Mouse (Mus musculus): Measurements from ENCODE around the gene Polr2c. TPM values are rescaled to one million over a fixed set of nuclear protein-coding genes. Genes with fewer than 3 reads are reported as not detected.
A peak's percentile ranks its signal among the peaks of the same experiment; 100 is the strongest.
"Not testable (repeated sequence)": the region's sequence is repeated elsewhere in the genome, so short reads cannot be mapped to it uniquely, and the experiment has no call there.

Gene Polr2c
- polyA plus RNA-seq, 1 experiment: 78.8 TPM

GRCm38 (mm10) chr8:94837662-94838574 lies 19.3 kb upstream of the Polr2c start, which contains the start of the genes Coq9 and Ciapin1:
TSS of gene Coq9 (plus strand) at chr8:94838321.
TSS of gene Ciapin1 (minus strand) at chr8:94838358.
- under 1% methylated on average over 82 of the region's 82 CpGs for WGBS
- peak; percentile 74 for DNase-seq (ENCODE audit: low read depth, low spot score)

GRCm38 (mm10) chr8:94838600-94838999 lies 18.6 kb upstream of the Polr2c start:
- under 1% methylated on average over 24 of the region's 24 CpGs for WGBS
- no peak for DNase-seq (ENCODE audit: low read depth, low spot score)

- 42% methylated on average over 2 of the region's 2 CpGs for WGBS
- DNase-seq (ENCODE audit: low read depth, low spot score): no peak
Measured at GRCm38 (mm10) chr8:94841183-94841582, 16.1 kb upstream of the Polr2c start.

GRCm38 (mm10) chr8:94850049-94850448 lies 7.2 kb upstream of the Polr2c start:
- WGBS: 94% methylated on average over 5 of the region's 5 CpGs
- DNase-seq (ENCODE audit: low read depth, low spot score): no peak

- WGBS: 90% methylated on average over 11 of the region's 11 CpGs
- DNase-seq (ENCODE audit: low read depth, low spot score): not testable (repeated sequence)
Measured at GRCm38 (mm10) chr8:94854761-94855160, 2.5 kb upstream of the Polr2c start.

GRCm38 (mm10) chr8:94857011-94857345 lies 272 bp upstream of the Polr2c start:
- 26% methylated on average over 5 of the region's 5 CpGs for WGBS
- no peak for DNase-seq (ENCODE audit: low read depth, low spot score)

- DNase-seq (ENCODE audit: low read depth, low spot score): no peak
Measured at GRCm38 (mm10) chr8:94861352-94861910, 4.2 kb downstream of the Polr2c start.

GRCm38 (mm10) chr8:94862487-94863220 lies 5.4 kb downstream of the Polr2c start:
- no peak for DNase-seq (ENCODE audit: low read depth, low spot score)
- WGBS: 66% methylated on average over 12 of the region's 12 CpGs

More at GRCm38 (mm10) chr8:94861352-94861910, 4.2 kb downstream of the Polr2c start:
- 66% methylated on average over 8 of the region's 8 CpGs for WGBS

GRCm38 (mm10) chr8:94863897-94864673 lies 6.8 kb downstream of the Polr2c start:
- WGBS: 57% methylated on average over 10 of the region's 10 CpGs
- no peak for DNase-seq (ENCODE audit: low read depth, low spot score)

GRCm38 (mm10) chr8:94865292-94865691 lies 8.0 kb downstream of the Polr2c start:
- 80% methylated on average over 10 of the region's 10 CpGs for WGBS
- DNase-seq (ENCODE audit: low read depth, low spot score): no peak

- DNase-seq (ENCODE audit: low read depth, low spot score): no peak
- WGBS: 86% methylated on average over 9 of the region's 9 CpGs
Measured at GRCm38 (mm10) chr8:94866921-94867320, 9.7 kb downstream of the Polr2c start.

GRCm38 (mm10) chr8:94869146-94869545 lies 11.9 kb downstream of the Polr2c start:
- 91% methylated on average over 7 of the region's 7 CpGs for WGBS
- DNase-seq (ENCODE audit: low read depth, low spot score): no peak

- 62% methylated on average over 4 of the region's 4 CpGs for WGBS
- no peak for DNase-seq (ENCODE audit: low read depth, low spot score)
Measured at GRCm38 (mm10) chr8:94870003-94870402, 12.8 kb downstream of the Polr2c start.

- WGBS: 7% methylated on average over 22 of the region's 22 CpGs
Measured at GRCm38 (mm10) chr8:94870474-94871107, 13.3 kb downstream of the Polr2c start.

GRCm38 (mm10) chr8:94871108-94871894 lies 14.1 kb downstream of the Polr2c start:
- peak; percentile 92 for DNase-seq (ENCODE audit: low read depth, low spot score)
- 4% methylated on average over 7 of the region's 7 CpGs for WGBS

More at GRCm38 (mm10) chr8:94870474-94871107, 13.3 kb downstream of the Polr2c start:
- DNase-seq (ENCODE audit: low read depth, low spot score): no peak

- DNase-seq (ENCODE audit: low read depth, low spot score): no peak
- WGBS: 43% methylated on average over 3 of the region's 3 CpGs
Measured at GRCm38 (mm10) chr8:94872156-94872555, 14.9 kb downstream of the Polr2c start.

- no peak for DNase-seq (ENCODE audit: low read depth, low spot score)
- 91% methylated on average over 2 of the region's 2 CpGs for WGBS
Measured at GRCm38 (mm10) chr8:94872576-94872975, 15.3 kb downstream of the Polr2c start.

GRCm38 (mm10) chr8:94874358-94874757 lies 17.1 kb downstream of the Polr2c start:
- 7% methylated on average over 6 of the region's 6 CpGs for WGBS
- peak; percentile 89 for DNase-seq (ENCODE audit: low read depth, low spot score)
